Mouse (Mus musculus) thymus, postnatal 10 days (tissue): ENCODE data around the gene Ddt.
A peak's percentile ranks its signal among the peaks of the same experiment; 100 is the strongest.
"Not testable (repeated sequence)": the region's sequence is repeated elsewhere in the genome, so short reads cannot be mapped to it uniquely, and the experiment has no call there.

Source experiments
- DNase-seq, 2 experiments: peaks; one replicate each; pipeline ENCODE4 v3.0.0; 2021; ENCODE audit warnings: low spot score in 2 of 2

Gene Ddt

GRCm38 (mm10) chr10:75774102-75774501 is 888 bp upstream of the Ddt start:
- no peak for DNase-seq

- not testable (repeated sequence) for DNase-seq
Observed at GRCm38 (mm10) chr10:75767756-75768155, 5.5 kb downstream of the Ddt start.

- no peak for DNase-seq
Observed at GRCm38 (mm10) chr10:75766856-75767255, 6.4 kb downstream of the Ddt start.

DNA sequence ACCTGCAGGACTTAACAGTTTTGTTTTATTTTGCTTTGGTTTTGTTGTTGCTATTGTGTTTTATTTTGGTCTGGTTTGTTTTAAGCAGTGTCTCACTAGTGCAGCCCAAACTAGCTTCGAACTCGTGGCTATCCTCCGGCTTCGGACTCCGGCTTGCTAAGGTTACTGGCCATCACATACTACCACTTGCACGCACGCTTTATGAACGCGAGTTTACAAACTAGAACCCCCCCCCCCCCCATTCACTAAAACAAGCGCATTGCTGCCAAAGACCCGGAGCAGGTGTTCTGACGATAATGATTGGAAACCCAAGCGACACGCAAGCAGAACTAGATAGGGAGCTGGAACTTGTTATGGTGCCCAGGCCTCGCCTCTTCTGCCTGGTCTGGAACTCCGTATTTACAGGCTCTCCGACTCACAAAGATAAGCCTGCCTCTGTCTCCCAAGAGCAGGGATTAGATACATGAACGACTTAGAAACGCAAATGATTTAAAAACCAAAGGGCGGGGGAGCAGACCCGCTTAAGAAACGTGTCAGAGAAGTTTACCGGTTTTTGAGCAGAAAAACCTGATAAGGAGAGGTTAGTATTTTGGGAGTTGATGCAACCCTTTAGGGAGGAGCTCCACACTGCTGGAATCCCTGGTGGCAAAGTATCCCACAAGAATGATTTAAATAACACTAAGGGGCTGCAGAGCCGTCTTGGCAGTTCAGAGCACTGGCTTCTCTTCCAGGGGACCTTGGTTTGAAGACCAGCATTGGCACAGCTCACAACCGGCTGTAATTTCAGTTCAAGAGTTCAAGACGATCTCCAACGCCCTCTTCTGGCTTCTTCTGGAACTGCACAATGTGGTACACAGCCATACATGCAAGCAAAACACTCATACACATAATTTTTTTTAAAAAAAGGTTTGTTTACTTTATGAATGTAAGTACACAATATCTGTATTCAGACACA is 8.4 kb downstream of the Ddt start:
- DNase-seq, result peak; percentile 66 to 76

GRCm38 (mm10) chr10:75763682-75764518 is 9.3 kb downstream of the Ddt start, which contains the start of gene Cabin1:
Gene Cabin1 (minus strand): TSS chr10:75764341.
- DNase-seq, result peak; percentile 96 to 97

- no peak for DNase-seq
Observed at GRCm38 (mm10) chr10:75762413-75762812, 10.8 kb downstream of the Ddt start.

- DNase-seq, result no peak
Observed at GRCm38 (mm10) chr10:75760311-75760710, 12.9 kb downstream of the Ddt start.

- no peak for DNase-seq
Observed at GRCm38 (mm10) chr10:75756719-75757118, 16.5 kb downstream of the Ddt start.

DNA sequence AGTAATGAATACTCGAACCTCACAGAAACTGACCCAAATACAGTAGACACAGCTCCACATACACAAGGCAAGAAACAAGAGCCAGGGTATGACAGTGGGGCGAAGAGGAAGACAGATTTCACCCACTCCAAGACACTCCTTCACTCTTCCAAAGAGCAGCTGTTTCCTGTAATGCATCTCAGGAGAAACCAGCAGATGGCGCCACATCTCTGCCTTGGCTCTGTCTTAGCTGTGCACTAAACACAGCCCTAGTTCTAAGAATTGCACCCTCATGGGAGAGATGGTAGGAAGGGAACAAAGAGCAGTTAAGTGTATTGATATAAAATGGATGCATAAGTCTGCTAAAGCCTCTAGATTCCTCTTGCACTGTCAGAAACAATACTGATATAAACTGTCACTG is 29.2 kb downstream of the Ddt start:
- peak; percentile 57 to 85 for DNase-seq

GRCm38 (mm10) chr10:75743369-75743768 is 29.8 kb downstream of the Ddt start:
- no peak for DNase-seq

GRCm38 (mm10) chr10:75740866-75741265 is 32.3 kb downstream of the Ddt start:
- DNase-seq, result no peak

DNA sequence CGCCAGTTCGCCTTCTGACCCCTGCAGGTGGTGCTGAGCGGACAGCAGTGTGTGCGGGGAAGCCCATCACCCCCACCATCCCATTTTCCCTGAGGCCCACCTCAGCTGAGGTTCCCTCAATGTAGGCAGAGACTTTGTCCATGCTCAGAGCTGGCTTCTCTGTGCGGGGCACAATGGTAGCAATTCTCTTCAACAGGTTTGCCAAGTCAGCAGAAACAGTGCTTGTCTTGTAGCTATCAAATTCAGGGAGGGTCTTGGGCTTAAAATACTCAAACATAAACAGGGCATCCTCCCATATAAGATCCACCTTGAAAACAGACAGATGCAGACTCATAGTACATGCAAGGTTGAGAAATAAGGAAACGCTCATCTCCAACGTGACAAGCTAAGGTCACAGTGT is 47.8 kb downstream of the Ddt start:
- no peak for DNase-seq
